Mouse (Mus musculus): ENCODE data around the gene Spata45. TPM values are rescaled to one million over a fixed set of nuclear protein-coding genes. Genes with fewer than 3 reads are reported as not detected.

Gene Spata45
- polyA plus RNA-seq, 1 experiment from 2014 or later, result not detected

- H3K36me3 ChIP-seq, result peaks cover 54% of the 10 kb centered on the region
- no peak for ATAC-seq (ENCODE audit: insufficient number of reproducible peaks, insufficient read depth, low FRiP score, low TSS enrichment, low read depth)
- no peaks in the 10 kb centered on the region for H3K27me3 ChIP-seq
- no peaks in the 10 kb centered on the region for H3K9me3 ChIP-seq
- no peak overlapping the region for H3K4me2 ChIP-seq
- H3K9ac ChIP-seq (replicated peaks), result no peak overlapping the region
- peaks cover 12% of the 10 kb centered on the region for H3K4me1 ChIP-seq (replicated peaks)
- WGBS, result 84% methylated on average over 4 of the region's 4 CpGs
- no peak overlapping the region for H3K27ac ChIP-seq
- no peak overlapping the region for H3K4me3 ChIP-seq (replicated peaks)
Observed at GRCm38 (mm10) chr1:191065188-191065587, 28.7 kb downstream of the Spata45 start.

GRCm38 (mm10) chr1:191068377-191068776 lies 31.9 kb downstream of the Spata45 start:
- Histone ChIP-seq H3K27ac (no peak overlapping the region), H3K9me3 (no peaks in the 10 kb centered on the region), H3K4me2 (no peak overlapping the region), H3K36me3 (peaks cover 85% of the 10 kb centered on the region), H3K4me3 (replicated peaks) (no peak overlapping the region), H3K27me3 (no peaks in the 10 kb centered on the region), H3K9ac (replicated peaks) (no peak overlapping the region), H3K4me1 (replicated peaks) (peaks cover 7% of the 10 kb centered on the region)
- ATAC-seq (ENCODE audit: insufficient number of reproducible peaks, insufficient read depth, low FRiP score, low TSS enrichment, low read depth), result no peak
- 80% methylated on average over 5 of the region's 5 CpGs for WGBS

- H3K27ac ChIP-seq, result no peak overlapping the region
- ATAC-seq (ENCODE audit: insufficient number of reproducible peaks, insufficient read depth, low FRiP score, low TSS enrichment, low read depth), result no peak
- 91% methylated on average over 4 of the region's 4 CpGs for WGBS
Observed at GRCm38 (mm10) chr1:191070259-191070658, 33.8 kb downstream of the Spata45 start.

GRCm38 (mm10) chr1:191071613-191072012 lies 35.2 kb downstream of the Spata45 start:
- Histone ChIP-seq H3K27me3 (no peaks in the 10 kb centered on the region), H3K36me3 (peaks cover 97% of the 10 kb centered on the region), H3K27ac (no peak overlapping the region), H3K9me3 (no peaks in the 10 kb centered on the region), H3K4me1 (replicated peaks) (no peaks in the 10 kb centered on the region), H3K9ac (replicated peaks) (no peak overlapping the region), H3K4me2 (no peak overlapping the region), H3K4me3 (replicated peaks) (no peak overlapping the region)
- 93% methylated on average over 6 of the region's 6 CpGs for WGBS
- ATAC-seq (ENCODE audit: insufficient number of reproducible peaks, insufficient read depth, low FRiP score, low TSS enrichment, low read depth), result no peak

More at GRCm38 (mm10) chr1:191070259-191070658, 33.8 kb downstream of the Spata45 start:
- no peaks in the 10 kb centered on the region for H3K27me3 ChIP-seq
- H3K9me3 ChIP-seq, result no peaks in the 10 kb centered on the region
- no peak overlapping the region for H3K9ac ChIP-seq (replicated peaks)
- H3K4me2 ChIP-seq, result no peak overlapping the region
- H3K36me3 ChIP-seq, result peaks cover 98% of the 10 kb centered on the region
- H3K4me3 ChIP-seq (replicated peaks), result no peak overlapping the region
- H3K4me1 ChIP-seq (replicated peaks), result no peaks in the 10 kb centered on the region

- ATAC-seq (ENCODE audit: insufficient number of reproducible peaks, insufficient read depth, low FRiP score, low TSS enrichment, low read depth), result no peak
- H3K27me3 ChIP-seq, result no peaks in the 10 kb centered on the region
- H3K9me3 ChIP-seq, result no peaks in the 10 kb centered on the region
- no peak overlapping the region for H3K4me2 ChIP-seq
- no peak overlapping the region for H3K27ac ChIP-seq
- H3K4me1 ChIP-seq (replicated peaks), result no peaks in the 10 kb centered on the region
- peaks cover 97% of the 10 kb centered on the region for H3K36me3 ChIP-seq
- 92% methylated on average over 16 of the region's 16 CpGs for WGBS
- no peak overlapping the region for H3K4me3 ChIP-seq (replicated peaks)
- no peak overlapping the region for H3K9ac ChIP-seq (replicated peaks)
Observed at GRCm38 (mm10) chr1:191072329-191072913, 36.0 kb downstream of the Spata45 start.

- Histone ChIP-seq H3K4me3 (replicated peaks) (no peak overlapping the region), H3K9me3 (no peaks in the 10 kb centered on the region), H3K27ac (no peak overlapping the region), H3K4me1 (replicated peaks) (no peaks in the 10 kb centered on the region), H3K4me2 (no peak overlapping the region), H3K27me3 (no peaks in the 10 kb centered on the region), H3K9ac (replicated peaks) (no peak overlapping the region), H3K36me3 (peaks cover 98% of the 10 kb centered on the region)
- no peak for ATAC-seq (ENCODE audit: insufficient number of reproducible peaks, insufficient read depth, low FRiP score, low TSS enrichment, low read depth)
- WGBS, result 90% methylated on average over 6 of the region's 6 CpGs
Observed at GRCm38 (mm10) chr1:191073001-191073400, 36.6 kb downstream of the Spata45 start.

- H3K36me3 ChIP-seq, result peaks cover 98% of the 10 kb centered on the region
- H3K27ac ChIP-seq, result no peak overlapping the region
- no peak for ATAC-seq (ENCODE audit: insufficient number of reproducible peaks, insufficient read depth, low FRiP score, low TSS enrichment, low read depth)
- no peaks in the 10 kb centered on the region for H3K9me3 ChIP-seq
- 94% methylated on average over 4 of the region's 4 CpGs for WGBS
- no peak overlapping the region for H3K4me3 ChIP-seq (replicated peaks)
- H3K27me3 ChIP-seq, result no peaks in the 10 kb centered on the region
- no peaks in the 10 kb centered on the region for H3K4me1 ChIP-seq (replicated peaks)
- no peak overlapping the region for H3K9ac ChIP-seq (replicated peaks)
- no peak overlapping the region for H3K4me2 ChIP-seq
Observed at GRCm38 (mm10) chr1:191073486-191073885, 37.0 kb downstream of the Spata45 start.

GRCm38 (mm10) chr1:191075199-191075883 lies 38.9 kb downstream of the Spata45 start:
- no peak overlapping the region for H3K27ac ChIP-seq
- no peak overlapping the region for H3K4me3 ChIP-seq (replicated peaks)
- no peaks in the 10 kb centered on the region for H3K9me3 ChIP-seq
- no peaks in the 10 kb centered on the region for H3K4me1 ChIP-seq (replicated peaks)
- no peak overlapping the region for H3K9ac ChIP-seq (replicated peaks)
- no peak for ATAC-seq (ENCODE audit: insufficient number of reproducible peaks, insufficient read depth, low FRiP score, low TSS enrichment, low read depth)
- peaks cover 96% of the 10 kb centered on the region for H3K36me3 ChIP-seq
- WGBS, result 66% methylated on average over 10 of the region's 10 CpGs
- H3K27me3 ChIP-seq, result no peaks in the 10 kb centered on the region
- H3K4me2 ChIP-seq, result no peak overlapping the region

GRCm38 (mm10) chr1:191083230-191083629 lies 46.8 kb downstream of the Spata45 start:
- Histone ChIP-seq H3K36me3 (peaks cover 73% of the 10 kb centered on the region), H3K27me3 (no peaks in the 10 kb centered on the region), H3K9me3 (no peaks in the 10 kb centered on the region), H3K4me2 (no peak overlapping the region), H3K9ac (replicated peaks) (no peak overlapping the region), H3K27ac (no peak overlapping the region), H3K4me3 (replicated peaks) (no peak overlapping the region), H3K4me1 (replicated peaks) (no peaks in the 10 kb centered on the region)
- 89% methylated on average over 8 of the region's 8 CpGs for WGBS
- ATAC-seq (ENCODE audit: insufficient number of reproducible peaks, insufficient read depth, low FRiP score, low TSS enrichment, low read depth), result no peak

GRCm38 (mm10) chr1:191084951-191085559 lies 48.6 kb downstream of the Spata45 start:
- Histone ChIP-seq H3K4me1 (replicated peaks) (no peaks in the 10 kb centered on the region), H3K27ac (no peak overlapping the region), H3K36me3 (peaks cover 56% of the 10 kb centered on the region), H3K9ac (replicated peaks) (no peak overlapping the region), H3K4me3 (replicated peaks) (no peak overlapping the region), H3K9me3 (no peaks in the 10 kb centered on the region), H3K27me3 (no peaks in the 10 kb centered on the region), H3K4me2 (no peak overlapping the region)
- ATAC-seq (ENCODE audit: insufficient number of reproducible peaks, insufficient read depth, low FRiP score, low TSS enrichment, low read depth), result no peak
- 74% methylated on average over 5 of the region's 5 CpGs for WGBS

- peaks cover 51% of the 10 kb centered on the region for H3K36me3 ChIP-seq
- WGBS, result 78% methylated on average over 12 of the region's 12 CpGs
Observed at GRCm38 (mm10) chr1:191085597-191085996, 49.2 kb downstream of the Spata45 start.

More at GRCm38 (mm10) chr1:191085597-191085996, 49.2 kb downstream of the Spata45 start:
- Histone ChIP-seq H3K27me3 (no peaks in the 10 kb centered on the region), H3K4me1 (replicated peaks) (no peaks in the 10 kb centered on the region), H3K9me3 (no peaks in the 10 kb centered on the region), H3K9ac (replicated peaks) (no peak overlapping the region), H3K4me2 (no peak overlapping the region), H3K27ac (no peak overlapping the region), H3K4me3 (replicated peaks) (no peak overlapping the region)
- no peak for ATAC-seq (ENCODE audit: insufficient number of reproducible peaks, insufficient read depth, low FRiP score, low TSS enrichment, low read depth)

All from limb, embryonic 12.5 days (tissue).